Mouse (Mus musculus): ENCODE data around the gene Skint2. TPM values are rescaled to one million over a fixed set of nuclear protein-coding genes. Genes with fewer than 3 reads are reported as not detected.

The Skint2 gene
- not detected in 2 replicates for polyA plus RNA-seq (2015; fragmentation: Nextera tagmentation; extraction: Ambion mirVana)

DNA sequence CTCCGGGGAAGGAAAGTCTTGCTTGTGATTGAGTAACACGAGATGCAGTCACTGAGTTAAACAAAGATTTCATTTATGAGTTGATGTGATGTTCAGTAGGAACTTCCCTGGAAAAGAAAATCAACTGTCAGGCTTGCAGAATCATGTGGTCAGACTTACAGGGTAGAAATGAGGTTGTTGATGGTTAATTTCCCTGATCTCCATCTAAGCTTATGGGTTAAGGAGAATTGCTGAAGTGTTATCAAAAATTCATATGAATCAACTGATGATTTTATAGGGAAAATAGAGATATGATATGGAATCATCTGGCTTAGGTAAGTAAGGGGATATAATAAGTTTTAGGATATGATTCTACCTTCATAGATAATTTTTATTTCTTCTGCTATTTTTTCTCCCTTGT is at the start of gene Skint2:
Gene Skint2 (plus strand): TSS at position 301 of the 400 bp plus-strand sequence.
- Histone ChIP-seq H3K9ac (no peak within 1 kb of the TSS), H3K4me2 (no peak within 1 kb of the TSS), H3K4me1 (replicated peaks) (no peaks in the 10 kb centered on the region), H3K4me3 (replicated peaks) (no peak within 1 kb of the TSS), H3K9me3 (replicated peaks) (no peaks in the 10 kb centered on the region), H3K27me3 (no peaks in the 10 kb centered on the region), H3K36me3 (replicated peaks) (no peaks in the 10 kb centered on the region), H3K27ac (replicated peaks) (no peak within 1 kb of the TSS)
- WGBS (ENCODE audit: insufficient replicate concordance): 63% methylated on average over 2 of the region's 2 CpGs
- ATAC-seq (ENCODE audit: insufficient read depth): no peak

Other genes starting within 250 kb of the Skint2 start
- gene Skint9, start 123.2 kb upstream of the Skint2 start, polyA plus RNA-seq (2015; fragmentation: Nextera tagmentation; extraction: Ambion mirVana): not detected in 2 replicates
- not detected in 2 replicates for gene Skint10, start 217.7 kb downstream of the Skint2 start, polyA plus RNA-seq (2015; fragmentation: Nextera tagmentation; extraction: Ambion mirVana)

Data from liver, embryonic 15.5 days (tissue).